Mouse (Mus musculus) thymus, adult 2 months (tissue): ENCODE measurements around the gene Olfr646.

Source experiments
- CTCF ChIP-seq: fragments of 200-500 bp; IDR thresholded peaks from 2 replicates; pipeline ENCODE4 v1.5.1; 2012; ENCODE audit warnings: mild to moderate bottlenecking, control low read depth, low read length, moderate library complexity, borderline replicate concordance; ENCODE audit not compliant: control insufficient read depth, poor library complexity, insufficient read depth; ENCODE audit errors: extremely low read depth
- POLR2A ChIP-seq: fragments of 200-500 bp; IDR thresholded peaks from 2 replicates; pipeline ENCODE4 v1.6.1; 2012; ENCODE audit warnings: mild to moderate bottlenecking, low read length, control low read depth, moderate library complexity; ENCODE audit not compliant: control insufficient read depth, poor library complexity, insufficient read depth; ENCODE audit errors: extremely low read depth

GRCm38 (mm10) chr7:104059215-104059614 lies 45.5 kb upstream of the Olfr646 start:
- TF ChIP-seq CTCF (no peak), POLR2A (no peak)
